Mouse (Mus musculus): ENCODE measurements around the gene Col24a1. TPM values are rescaled to one million over a fixed set of nuclear protein-coding genes. Genes with fewer than 3 reads are reported as not detected.

Gene Col24a1
- polyA plus RNA-seq, 1 experiment: not detected

DNA sequence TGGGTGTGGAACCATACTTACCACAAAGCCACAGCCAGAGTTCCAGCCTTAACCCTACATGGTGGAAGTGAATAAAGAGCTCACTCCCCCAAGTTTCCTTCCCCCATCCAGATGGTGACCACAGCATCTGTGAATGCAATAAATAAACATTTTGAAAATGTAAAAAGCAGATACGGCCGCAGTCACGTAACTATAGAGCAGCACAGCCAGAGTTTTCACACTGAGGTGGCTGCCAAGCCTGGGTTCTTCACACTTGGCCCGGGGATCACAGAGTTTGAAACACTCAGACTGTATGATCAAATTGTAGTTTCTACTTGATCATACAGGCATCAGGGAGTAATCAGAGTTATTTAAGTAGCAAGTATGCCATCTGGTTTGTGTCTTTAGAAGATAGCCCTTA lies 98.4 kb downstream of the Col24a1 start:
- H3K27me3 ChIP-seq (ENCODE audit: control insufficient read depth, insufficient read depth, low read length): no peaks in the 10 kb centered on the region
- TF ChIP-seq POLR2A (IDR thresholded peaks at IDR 0.05; ENCODE audit: low read depth, low read length): no peak
- no peak for TF ChIP-seq CTCF (IDR thresholded peaks at IDR 0.05; ENCODE audit: extremely low read depth, insufficient read depth, insufficient read length, insufficient replicate concordance)
- no peak overlapping the region for H3K4me3 ChIP-seq (ENCODE audit: extremely low read depth, insufficient read depth, insufficient read length)
- WGBS: 61% methylated on average over 4 of the region's 4 CpGs
- H3K27ac ChIP-seq (ENCODE audit: insufficient read depth, low read length): no peak overlapping the region
- H3K4me1 ChIP-seq (ENCODE audit: control insufficient read depth, insufficient read depth, insufficient read length): no peaks in the 10 kb centered on the region
- no peak for DNase-seq (ENCODE audit: low read depth in 1 of 2, low spot score in 2 of 2)
- H3K36me3 ChIP-seq (ENCODE audit: control insufficient read depth, insufficient read depth, low read length): no peaks in the 10 kb centered on the region

GRCm38 (mm10) chr3:145391986-145392659 lies 99.9 kb downstream of the Col24a1 start:
- WGBS: 75% methylated on average over 19 of the region's 19 CpGs
- H3K36me3 ChIP-seq (ENCODE audit: control insufficient read depth, insufficient read depth, low read length): no peaks in the 10 kb centered on the region
- H3K4me3 ChIP-seq (ENCODE audit: extremely low read depth, insufficient read depth, insufficient read length): no peak overlapping the region
- DNase-seq (ENCODE audit: low read depth in 1 of 2, low spot score in 2 of 2): no peak
- TF ChIP-seq CTCF (IDR thresholded peaks at IDR 0.05; ENCODE audit: extremely low read depth, insufficient read depth, insufficient read length, insufficient replicate concordance): no peak
- TF ChIP-seq POLR2A (IDR thresholded peaks at IDR 0.05; ENCODE audit: low read depth, low read length): no peak
- H3K27me3 ChIP-seq (ENCODE audit: control insufficient read depth, insufficient read depth, low read length): no peaks in the 10 kb centered on the region
- H3K4me1 ChIP-seq (ENCODE audit: control insufficient read depth, insufficient read depth, insufficient read length): no peaks in the 10 kb centered on the region
- no peak overlapping the region; the same call in 1 of the 2 replicates for H3K27ac ChIP-seq (ENCODE audit: insufficient read depth, low read length)

DNA sequence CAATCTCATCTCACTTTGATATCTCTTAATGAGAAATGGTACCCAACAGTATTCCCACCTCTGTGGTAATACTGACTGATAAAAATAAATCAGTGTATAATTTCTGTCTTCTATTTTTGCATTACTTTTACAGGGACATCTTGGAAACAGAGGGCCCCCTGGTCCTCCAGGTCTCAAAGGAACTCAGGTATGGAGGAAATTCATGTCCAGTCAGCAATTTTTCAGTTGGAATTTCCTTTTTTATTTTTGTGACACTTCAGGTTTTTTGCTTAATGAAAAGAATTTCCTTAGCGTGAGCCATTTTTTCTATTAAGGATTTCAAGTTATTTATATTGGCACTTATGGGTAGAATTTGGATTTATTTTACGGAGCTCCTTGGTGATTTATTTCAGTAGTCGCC lies 106.9 kb downstream of the Col24a1 start:
- no peak for DNase-seq (ENCODE audit: low read depth in 1 of 2, low spot score in 2 of 2)
- no peak for TF ChIP-seq POLR2A (IDR thresholded peaks at IDR 0.05; ENCODE audit: low read depth, low read length)
- TF ChIP-seq CTCF (IDR thresholded peaks at IDR 0.05; ENCODE audit: extremely low read depth, insufficient read depth, insufficient read length, insufficient replicate concordance): no peak
- no peaks in the 10 kb centered on the region for H3K36me3 ChIP-seq (ENCODE audit: control insufficient read depth, insufficient read depth, low read length)
- H3K4me3 ChIP-seq (ENCODE audit: extremely low read depth, insufficient read depth, insufficient read length): no peak overlapping the region
- no peaks in the 10 kb centered on the region for H3K4me1 ChIP-seq (ENCODE audit: control insufficient read depth, insufficient read depth, insufficient read length)
- no peak overlapping the region for H3K27ac ChIP-seq (ENCODE audit: insufficient read depth, low read length)
- H3K27me3 ChIP-seq (ENCODE audit: control insufficient read depth, insufficient read depth, low read length): no peaks in the 10 kb centered on the region
- 92% methylated on average over 3 of the region's 3 CpGs for WGBS

- H3K4me1 ChIP-seq (ENCODE audit: control insufficient read depth, insufficient read depth, insufficient read length): no peaks in the 10 kb centered on the region
- no peaks in the 10 kb centered on the region for H3K36me3 ChIP-seq (ENCODE audit: control insufficient read depth, insufficient read depth, low read length)
- WGBS: 91% methylated on average over 10 of the region's 10 CpGs
- no peak overlapping the region for H3K27ac ChIP-seq (ENCODE audit: insufficient read depth, low read length)
- no peak for DNase-seq (ENCODE audit: low read depth in 1 of 2, low spot score in 2 of 2)
- H3K27me3 ChIP-seq (ENCODE audit: control insufficient read depth, insufficient read depth, low read length): no peaks in the 10 kb centered on the region
- TF ChIP-seq POLR2A (IDR thresholded peaks at IDR 0.05; ENCODE audit: low read depth, low read length) (no peak), CTCF (IDR thresholded peaks at IDR 0.05; ENCODE audit: extremely low read depth, insufficient read depth, insufficient read length, insufficient replicate concordance) (no peak)
- H3K4me3 ChIP-seq (ENCODE audit: extremely low read depth, insufficient read depth, insufficient read length): no peak overlapping the region
Measured at GRCm38 (mm10) chr3:145402257-145402656, 110.0 kb downstream of the Col24a1 start.

DNA sequence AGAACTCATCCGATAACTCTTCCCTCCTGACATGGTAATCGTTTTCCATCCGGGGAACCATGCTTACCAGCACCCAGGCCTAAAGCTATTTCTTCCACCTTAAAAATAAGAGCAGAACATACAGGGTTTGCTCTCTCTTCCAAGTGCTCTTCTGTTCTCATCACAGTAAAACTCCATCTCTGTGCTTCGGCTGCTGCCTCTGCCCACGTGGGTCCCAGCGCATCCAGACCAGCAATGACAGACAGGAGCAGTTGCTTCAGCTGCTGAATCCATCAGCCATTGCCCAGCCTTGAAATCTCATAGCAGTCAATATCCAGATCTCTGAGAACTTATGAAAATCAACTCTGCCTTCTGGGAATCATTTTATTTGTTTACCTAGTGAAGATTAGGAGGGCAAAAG lies 110.7 kb downstream of the Col24a1 start:
- H3K4me1 ChIP-seq (ENCODE audit: control insufficient read depth, insufficient read depth, insufficient read length): no peaks in the 10 kb centered on the region
- H3K4me3 ChIP-seq (ENCODE audit: extremely low read depth, insufficient read depth, insufficient read length): no peak overlapping the region
- no peak for DNase-seq (ENCODE audit: low read depth in 1 of 2, low spot score in 2 of 2)
- no peak overlapping the region for H3K27ac ChIP-seq (ENCODE audit: insufficient read depth, low read length)
- no peaks in the 10 kb centered on the region for H3K36me3 ChIP-seq (ENCODE audit: control insufficient read depth, insufficient read depth, low read length)
- no peak for TF ChIP-seq POLR2A (IDR thresholded peaks at IDR 0.05; ENCODE audit: low read depth, low read length)
- no peak for TF ChIP-seq CTCF (IDR thresholded peaks at IDR 0.05; ENCODE audit: extremely low read depth, insufficient read depth, insufficient read length, insufficient replicate concordance)
- WGBS: 82% methylated on average over 6 of the region's 6 CpGs
- no peaks in the 10 kb centered on the region for H3K27me3 ChIP-seq (ENCODE audit: control insufficient read depth, insufficient read depth, low read length)

GRCm38 (mm10) chr3:145408045-145408444 lies 115.8 kb downstream of the Col24a1 start:
- no peak for TF ChIP-seq POLR2A (IDR thresholded peaks at IDR 0.05; ENCODE audit: low read depth, low read length)
- no peak for TF ChIP-seq CTCF (IDR thresholded peaks at IDR 0.05; ENCODE audit: extremely low read depth, insufficient read depth, insufficient read length, insufficient replicate concordance)
- Histone ChIP-seq H3K4me3 (ENCODE audit: extremely low read depth, insufficient read depth, insufficient read length) (no peak overlapping the region), H3K4me1 (ENCODE audit: control insufficient read depth, insufficient read depth, insufficient read length) (no peaks in the 10 kb centered on the region), H3K27ac (ENCODE audit: insufficient read depth, low read length) (no peak overlapping the region), H3K27me3 (ENCODE audit: control insufficient read depth, insufficient read depth, low read length) (no peaks in the 10 kb centered on the region), H3K36me3 (ENCODE audit: control insufficient read depth, insufficient read depth, low read length) (no peaks in the 10 kb centered on the region)
- WGBS: 64% methylated on average over 3 of the region's 3 CpGs
- no peak for DNase-seq (ENCODE audit: low read depth in 1 of 2, low spot score in 2 of 2)

GRCm38 (mm10) chr3:145412137-145412536 lies 119.9 kb downstream of the Col24a1 start:
- no peak for DNase-seq (ENCODE audit: low read depth in 1 of 2, low spot score in 2 of 2)
- 48% methylated on average over 4 of the region's 4 CpGs for WGBS

More at GRCm38 (mm10) chr3:145412137-145412536, 119.9 kb downstream of the Col24a1 start:
- Histone ChIP-seq H3K4me1 (ENCODE audit: control insufficient read depth, insufficient read depth, insufficient read length) (no peaks in the 10 kb centered on the region), H3K36me3 (ENCODE audit: control insufficient read depth, insufficient read depth, low read length) (no peaks in the 10 kb centered on the region), H3K27ac (ENCODE audit: insufficient read depth, low read length) (no peak overlapping the region), H3K4me3 (ENCODE audit: extremely low read depth, insufficient read depth, insufficient read length) (no peak overlapping the region), H3K27me3 (ENCODE audit: control insufficient read depth, insufficient read depth, low read length) (no peaks in the 10 kb centered on the region)
- no peak for TF ChIP-seq POLR2A (IDR thresholded peaks at IDR 0.05; ENCODE audit: low read depth, low read length)
- no peak for TF ChIP-seq CTCF (IDR thresholded peaks at IDR 0.05; ENCODE audit: extremely low read depth, insufficient read depth, insufficient read length, insufficient replicate concordance)

All from spleen, adult 2 months (tissue).